Mouse (Mus musculus): ENCODE results near the gene Zfp786. TPM values are rescaled to one million over a fixed set of nuclear protein-coding genes. Genes with fewer than 3 reads are reported as not detected.

The Zfp786 gene
- 4.7 and 5.4 TPM in 2 replicates for polyA plus RNA-seq (2014; fragmentation: Nextera tagmentation; extraction: Ambion mirVana)

DNA sequence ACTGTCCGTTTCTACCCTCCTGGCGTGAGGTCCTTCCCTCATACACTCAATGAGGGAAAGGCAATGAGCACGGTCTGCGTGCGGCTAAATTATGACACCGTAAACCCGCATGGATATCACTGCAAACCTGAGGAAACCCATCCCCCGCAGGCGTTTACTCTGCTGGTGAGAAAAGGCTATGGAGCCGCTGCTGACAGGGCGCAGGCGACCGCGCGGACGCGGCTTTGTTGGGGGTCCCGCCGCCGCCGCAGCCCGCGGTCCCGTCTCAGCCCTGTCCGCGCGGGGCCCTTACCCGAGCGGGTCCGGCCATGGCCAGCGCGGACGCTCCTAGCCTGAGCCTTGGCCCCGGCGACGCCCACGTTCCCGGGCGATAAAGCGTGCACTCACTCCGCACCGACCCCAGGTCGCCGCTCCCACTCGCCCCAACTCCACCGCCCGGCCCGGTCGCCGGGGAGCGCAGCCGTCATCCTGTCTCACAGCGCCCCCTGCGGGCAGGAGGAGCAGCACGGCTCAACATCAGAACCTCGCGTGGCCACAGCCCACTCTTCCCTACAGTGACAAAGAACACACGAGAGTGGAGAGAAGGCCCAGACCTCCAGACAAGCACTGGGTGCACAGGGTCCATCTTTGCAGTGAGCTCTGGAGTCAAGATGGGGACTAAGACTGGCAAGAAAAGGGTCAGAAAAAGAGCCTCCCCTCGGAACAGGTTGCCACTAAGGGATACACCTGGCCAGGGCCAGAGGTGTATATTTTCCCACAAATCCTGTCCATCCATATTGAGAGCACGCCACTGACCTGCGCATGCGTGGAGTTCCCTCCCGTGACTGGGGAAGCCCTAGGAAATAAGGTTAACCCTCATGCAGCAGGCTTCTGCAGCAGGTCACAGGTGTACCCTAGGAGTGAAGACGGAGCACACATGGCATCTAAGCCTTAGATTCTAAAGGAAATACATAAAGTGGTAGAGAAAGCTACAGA lies at the start of gene Zfp786:
TSS of gene Zfp786 (minus strand) at position 764 of the 975 bp plus-strand sequence.
- Histone ChIP-seq H3K9ac (ENCODE audit: low read length) (peak within 1 kb of the TSS; percentile 80), H3K4me3 (ENCODE audit: low read depth, low read length) (peak within 1 kb of the TSS; percentile 67), H3K4me1 (ENCODE audit: control insufficient read depth, insufficient read depth, low read length) (no peaks in the 10 kb centered on the region), H3K9me3 (ENCODE audit: control insufficient read depth, low read length) (no peaks in the 10 kb centered on the region), H3K27me3 (ENCODE audit: control insufficient read depth, insufficient read depth, low read length) (no peaks in the 10 kb centered on the region), H3K4me2 (ENCODE audit: low read depth, severe bottlenecking) (peak within 1 kb of the TSS; percentile 54), H3K27ac (replicated peaks; ENCODE audit: low read depth, low read length) (0 out of 2 replicates have a peak within 1 kb of the TSS, but pooled peaks have one; percentile 47), H3K36me3 (ENCODE audit: control insufficient read depth, insufficient read depth, low read length) (no peaks in the 10 kb centered on the region)
- DNase-seq (ENCODE audit: low spot score): peak; percentile 96
- peak; percentile 88 for ATAC-seq (ENCODE audit: insufficient number of reproducible peaks, low FRiP score, low TSS enrichment, low read depth)
- 2% methylated on average over 64 of the region's 64 CpGs for WGBS

DNA sequence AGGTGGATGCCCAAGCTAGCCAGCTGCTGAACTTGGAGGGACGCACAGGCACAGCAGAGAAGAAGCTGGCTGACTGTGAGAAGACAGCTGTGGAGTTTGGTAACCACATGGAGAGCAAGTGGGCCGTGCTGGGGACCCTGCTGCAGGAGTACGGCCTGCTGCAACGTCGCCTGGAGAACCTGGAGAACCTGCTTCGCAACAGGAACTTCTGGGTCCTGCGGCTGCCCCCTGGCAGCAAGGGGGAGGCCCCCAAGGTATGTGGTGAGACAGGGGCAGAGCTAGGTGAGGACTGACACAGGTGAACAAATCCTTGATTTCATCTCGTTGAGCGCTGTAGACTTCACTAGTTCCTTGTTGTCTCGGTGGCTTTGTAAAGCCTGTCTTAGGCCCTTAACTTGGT lies 49.5 kb upstream of the Zfp786 start:
- H3K4me3 ChIP-seq (ENCODE audit: low read depth, low read length): no peak overlapping the region
- no peak overlapping the region for H3K4me2 ChIP-seq (ENCODE audit: low read depth, severe bottlenecking)
- H3K27ac ChIP-seq (replicated peaks; ENCODE audit: low read depth, low read length): no peak overlapping the region
- H3K27me3 ChIP-seq (ENCODE audit: control insufficient read depth, insufficient read depth, low read length): no peaks in the 10 kb centered on the region
- 92% methylated on average over 10 of the region's 10 CpGs for WGBS
- H3K9me3 ChIP-seq (ENCODE audit: control insufficient read depth, low read length): no peaks in the 10 kb centered on the region
- peaks cover 11% of the 10 kb centered on the region for H3K4me1 ChIP-seq (ENCODE audit: control insufficient read depth, insufficient read depth, low read length)
- DNase-seq (ENCODE audit: low spot score) (no peak), ATAC-seq (ENCODE audit: insufficient number of reproducible peaks, low FRiP score, low TSS enrichment, low read depth) (no peak)
- no peak overlapping the region for H3K9ac ChIP-seq (ENCODE audit: low read length)
- H3K36me3 ChIP-seq (ENCODE audit: control insufficient read depth, insufficient read depth, low read length): peaks cover 13% of the 10 kb centered on the region; the same call in 1 of the 2 replicates

DNA sequence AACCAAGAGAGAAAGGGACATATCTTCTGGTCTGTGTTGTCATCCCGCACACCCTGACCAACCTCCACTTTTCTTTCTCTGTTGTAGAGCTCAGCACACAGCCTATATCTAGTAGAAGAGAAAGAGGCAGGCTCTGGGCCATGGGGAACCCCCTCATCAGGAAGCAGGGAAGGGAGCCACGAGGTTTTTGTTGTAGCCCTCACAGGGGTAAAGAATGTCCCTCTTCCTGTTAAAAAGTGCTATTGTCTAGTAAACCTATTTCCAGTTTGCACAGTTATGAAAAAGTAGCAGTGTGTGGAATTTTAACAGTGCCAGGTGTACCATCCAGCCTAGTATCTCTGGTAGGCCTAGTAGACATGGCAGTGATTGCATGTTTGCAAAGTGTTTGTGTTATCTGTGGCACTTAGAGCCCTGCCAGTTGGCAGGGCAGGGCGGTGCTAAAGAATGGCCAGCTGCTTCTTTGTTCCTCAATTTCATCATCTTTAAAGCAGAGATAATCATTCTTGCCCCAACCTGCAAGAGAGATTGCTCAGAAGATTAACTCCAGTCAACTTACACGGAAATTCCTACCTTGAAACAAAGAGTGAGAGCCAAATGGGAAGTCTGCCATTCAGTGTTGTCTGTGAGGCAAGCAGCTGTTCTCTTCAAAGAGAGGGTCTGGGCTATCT lies 48.5 kb upstream of the Zfp786 start:
- Histone ChIP-seq H3K4me2 (ENCODE audit: low read depth, severe bottlenecking) (peak overlapping the region; percentile 85), H3K27me3 (ENCODE audit: control insufficient read depth, insufficient read depth, low read length) (no peaks in the 10 kb centered on the region), H3K4me3 (ENCODE audit: low read depth, low read length) (no peak overlapping the region), H3K27ac (replicated peaks; ENCODE audit: low read depth, low read length) (no peak overlapping the region), H3K36me3 (ENCODE audit: control insufficient read depth, insufficient read depth, low read length) (peaks cover 13% of the 10 kb centered on the region; the same call in 1 of the 2 replicates), H3K4me1 (ENCODE audit: control insufficient read depth, insufficient read depth, low read length) (peaks cover 11% of the 10 kb centered on the region), H3K9ac (ENCODE audit: low read length) (peak overlapping the region; percentile 94; the same call in 1 of the 2 replicates), H3K9me3 (ENCODE audit: control insufficient read depth, low read length) (no peaks in the 10 kb centered on the region)
- DNase-seq (ENCODE audit: low spot score) (no peak), ATAC-seq (ENCODE audit: insufficient number of reproducible peaks, low FRiP score, low TSS enrichment, low read depth) (no peak)
- WGBS: 76% methylated on average over 4 of the region's 4 CpGs

DNA sequence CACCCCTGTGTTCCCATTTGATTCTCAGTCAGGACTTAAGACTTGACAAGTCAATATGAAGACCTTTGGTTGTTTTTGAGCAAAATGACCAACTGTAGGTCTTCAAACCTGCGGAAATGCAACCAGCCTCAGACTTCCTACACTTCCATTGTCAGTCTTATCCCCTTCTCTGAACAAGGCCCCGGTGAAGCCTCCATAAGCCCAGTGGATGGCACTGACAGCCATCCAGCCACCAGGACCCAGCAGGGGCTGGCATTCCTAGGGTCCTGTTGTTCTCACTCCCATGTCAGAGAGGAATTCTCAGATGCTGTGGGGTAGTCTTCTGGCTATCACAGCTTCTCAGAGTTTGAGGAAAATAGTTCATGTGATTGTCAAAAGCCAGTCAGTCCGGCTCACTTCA lies 47.9 kb upstream of the Zfp786 start:
- H3K4me1 ChIP-seq (ENCODE audit: control insufficient read depth, insufficient read depth, low read length): peaks cover 11% of the 10 kb centered on the region
- ATAC-seq (ENCODE audit: insufficient number of reproducible peaks, low FRiP score, low TSS enrichment, low read depth): no peak
- no peak for DNase-seq (ENCODE audit: low spot score)
- H3K4me2 ChIP-seq (ENCODE audit: low read depth, severe bottlenecking): peak overlapping the region; percentile 85
- WGBS: 52% methylated on average over 3 of the region's 3 CpGs
- H3K4me3 ChIP-seq (ENCODE audit: low read depth, low read length): peak overlapping the region; percentile 78
- H3K9ac ChIP-seq (ENCODE audit: low read length): peak overlapping the region; percentile 94
- H3K27ac ChIP-seq (replicated peaks; ENCODE audit: low read depth, low read length): no peak overlapping the region
- peaks cover 13% of the 10 kb centered on the region; the same call in 1 of the 2 replicates for H3K36me3 ChIP-seq (ENCODE audit: control insufficient read depth, insufficient read depth, low read length)
- H3K27me3 ChIP-seq (ENCODE audit: control insufficient read depth, insufficient read depth, low read length): no peaks in the 10 kb centered on the region
- H3K9me3 ChIP-seq (ENCODE audit: control insufficient read depth, low read length): no peaks in the 10 kb centered on the region

DNA sequence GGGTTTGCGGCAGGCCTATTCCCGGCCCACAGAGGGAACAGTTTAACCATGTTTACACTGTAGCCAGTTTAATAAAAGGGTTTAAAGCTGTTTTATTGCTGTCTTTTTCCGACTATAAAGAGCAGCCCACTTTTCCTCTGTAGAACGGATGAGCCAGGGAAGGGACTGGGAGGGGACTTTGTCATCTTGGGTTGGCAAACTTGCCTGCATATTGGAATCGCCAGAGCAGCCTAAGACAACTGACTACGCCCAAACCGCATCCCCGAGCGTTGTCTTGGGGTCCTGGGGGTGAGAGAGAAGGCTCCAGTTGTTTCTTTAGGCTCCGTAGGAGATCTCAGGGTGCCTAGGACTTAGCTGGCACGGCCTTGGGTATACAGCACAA lies 47.5 kb upstream of the Zfp786 start:
- no peak for DNase-seq (ENCODE audit: low spot score)
- WGBS: 3% methylated on average over 11 of the region's 11 CpGs
- Histone ChIP-seq H3K27me3 (ENCODE audit: control insufficient read depth, insufficient read depth, low read length) (no peaks in the 10 kb centered on the region), H3K27ac (replicated peaks; ENCODE audit: low read depth, low read length) (peak overlapping the region; percentile 95), H3K9ac (ENCODE audit: low read length) (peak overlapping the region; percentile 94), H3K36me3 (ENCODE audit: control insufficient read depth, insufficient read depth, low read length) (peaks cover 13% of the 10 kb centered on the region; the same call in 1 of the 2 replicates), H3K4me2 (ENCODE audit: low read depth, severe bottlenecking) (peak overlapping the region; percentile 85), H3K9me3 (ENCODE audit: control insufficient read depth, low read length) (no peaks in the 10 kb centered on the region), H3K4me3 (ENCODE audit: low read depth, low read length) (peak overlapping the region; percentile 78), H3K4me1 (ENCODE audit: control insufficient read depth, insufficient read depth, low read length) (peaks cover 11% of the 10 kb centered on the region)
- ATAC-seq (ENCODE audit: insufficient number of reproducible peaks, low FRiP score, low TSS enrichment, low read depth): no peak

DNA sequence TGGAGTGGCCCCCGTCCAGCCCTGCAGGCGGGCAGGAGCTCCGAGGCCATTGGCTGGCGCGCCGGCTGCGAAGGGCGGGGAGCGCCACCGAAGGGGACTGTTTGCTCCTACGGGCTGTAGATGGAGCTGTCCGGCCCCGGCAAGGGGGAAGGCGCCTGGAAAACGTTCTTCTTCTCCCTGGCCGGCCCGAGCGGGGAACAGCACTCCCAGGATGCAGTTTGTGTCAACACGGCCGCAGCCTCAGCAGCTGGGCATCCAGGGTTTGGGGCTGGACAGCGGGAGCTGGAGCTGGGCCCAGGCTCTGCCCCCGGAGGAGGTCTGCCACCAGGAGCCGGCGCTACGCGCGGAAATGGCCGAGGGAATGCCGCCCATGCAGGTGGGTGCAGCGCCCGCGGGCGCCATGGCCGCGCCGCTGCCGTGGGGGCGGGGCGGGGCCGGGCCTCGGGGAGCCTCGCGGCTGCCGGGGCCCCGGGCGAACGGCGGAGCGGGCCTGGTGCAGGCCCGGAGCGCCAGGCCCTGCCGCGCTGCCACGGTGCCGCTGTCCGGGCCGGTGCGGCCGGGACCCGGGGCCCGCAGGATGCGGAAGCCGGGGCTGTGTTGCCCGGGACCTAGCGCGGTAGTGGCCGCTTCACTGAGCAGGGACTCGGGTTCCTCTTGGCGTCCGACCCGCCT lies 46.9 kb upstream of the Zfp786 start:
- no peaks in the 10 kb centered on the region for H3K9me3 ChIP-seq (ENCODE audit: control insufficient read depth, low read length)
- peaks cover 10% of the 10 kb centered on the region; the same call in 1 of the 2 replicates for H3K36me3 ChIP-seq (ENCODE audit: control insufficient read depth, insufficient read depth, low read length)
- H3K27me3 ChIP-seq (ENCODE audit: control insufficient read depth, insufficient read depth, low read length): no peaks in the 10 kb centered on the region
- under 1% methylated on average over 62 of the region's 71 CpGs for WGBS
- peak overlapping the region; percentile 78 for H3K4me3 ChIP-seq (ENCODE audit: low read depth, low read length)
- ATAC-seq (ENCODE audit: insufficient number of reproducible peaks, low FRiP score, low TSS enrichment, low read depth) (peak; percentile 93), DNase-seq (ENCODE audit: low spot score) (peak; percentile 93)
- H3K4me1 ChIP-seq (ENCODE audit: control insufficient read depth, insufficient read depth, low read length): peaks cover 11% of the 10 kb centered on the region
- peak overlapping the region; percentile 95 for H3K27ac ChIP-seq (replicated peaks; ENCODE audit: low read depth, low read length)
- peak overlapping the region; percentile 94 for H3K9ac ChIP-seq (ENCODE audit: low read length)
- peak overlapping the region; percentile 85 for H3K4me2 ChIP-seq (ENCODE audit: low read depth, severe bottlenecking)

DNA sequence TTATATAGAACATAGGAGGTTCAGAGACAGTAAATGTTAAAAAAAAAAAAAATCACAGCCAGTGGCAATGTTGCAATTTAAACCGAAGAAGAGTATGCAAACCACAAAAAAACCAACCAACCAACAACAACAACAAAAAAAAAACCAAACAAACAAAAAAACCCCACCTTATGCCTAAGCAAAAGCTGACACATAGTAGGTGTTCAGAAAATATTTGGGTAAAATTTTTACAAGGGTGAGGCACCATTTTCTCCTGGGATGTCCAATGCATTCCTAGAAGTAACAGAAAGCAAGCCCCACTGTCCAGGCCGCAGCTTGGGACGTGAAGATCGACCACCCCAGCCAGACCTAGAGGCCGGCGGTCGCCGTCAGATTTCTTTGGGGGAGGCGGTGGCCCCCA lies 46.4 kb upstream of the Zfp786 start, which contains the start of gene Zfp282:
TSS of gene Zfp282 (plus strand) at position 147 of the 400 bp plus-strand sequence.
- Histone ChIP-seq H3K4me2 (ENCODE audit: low read depth, severe bottlenecking) (peak within 1 kb of the TSS; percentile 85), H3K9ac (ENCODE audit: low read length) (peak within 1 kb of the TSS; percentile 94), H3K36me3 (ENCODE audit: control insufficient read depth, insufficient read depth, low read length) (peaks cover 7% of the 10 kb centered on the region; the same call in 1 of the 2 replicates), H3K4me1 (ENCODE audit: control insufficient read depth, insufficient read depth, low read length) (peaks cover 11% of the 10 kb centered on the region), H3K27me3 (ENCODE audit: control insufficient read depth, insufficient read depth, low read length) (no peaks in the 10 kb centered on the region), H3K9me3 (ENCODE audit: control insufficient read depth, low read length) (no peaks in the 10 kb centered on the region), H3K4me3 (ENCODE audit: low read depth, low read length) (peak within 1 kb of the TSS; percentile 78), H3K27ac (replicated peaks; ENCODE audit: low read depth, low read length) (peak within 1 kb of the TSS; percentile 95)
- DNase-seq (ENCODE audit: low spot score) (no peak), ATAC-seq (ENCODE audit: insufficient number of reproducible peaks, low FRiP score, low TSS enrichment, low read depth) (no peak)
- 8% methylated on average over 9 of the region's 9 CpGs for WGBS

DNA sequence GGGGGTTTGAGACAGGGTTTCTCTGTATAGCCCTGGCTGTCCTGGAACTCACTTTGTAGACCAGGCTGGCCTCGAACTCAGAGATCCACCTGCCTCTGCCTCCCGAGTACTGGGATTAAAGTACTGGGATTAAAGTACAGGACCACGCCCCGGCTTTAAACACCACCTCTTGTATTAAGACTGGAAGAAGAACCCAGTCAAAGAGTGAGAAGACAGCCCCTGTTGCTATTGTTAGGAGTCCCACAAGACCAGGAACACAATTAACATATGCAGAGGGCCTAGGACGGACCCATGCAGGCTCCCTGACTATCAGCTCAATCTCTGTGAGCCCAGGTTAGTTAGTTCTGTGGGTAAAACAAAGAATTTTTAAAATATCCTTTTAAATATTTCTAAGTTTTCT lies 41.6 kb upstream of the Zfp786 start:
- 83% methylated on average over 5 of the region's 5 CpGs for WGBS
- ATAC-seq (ENCODE audit: insufficient number of reproducible peaks, low FRiP score, low TSS enrichment, low read depth): no peak
- Histone ChIP-seq H3K4me2 (ENCODE audit: low read depth, severe bottlenecking) (no peak overlapping the region), H3K36me3 (ENCODE audit: control insufficient read depth, insufficient read depth, low read length) (no peaks in the 10 kb centered on the region), H3K4me3 (ENCODE audit: low read depth, low read length) (no peak overlapping the region), H3K27ac (replicated peaks; ENCODE audit: low read depth, low read length) (no peak overlapping the region), H3K4me1 (ENCODE audit: control insufficient read depth, insufficient read depth, low read length) (no peaks in the 10 kb centered on the region), H3K27me3 (ENCODE audit: control insufficient read depth, insufficient read depth, low read length) (no peaks in the 10 kb centered on the region), H3K9me3 (ENCODE audit: control insufficient read depth, low read length) (no peaks in the 10 kb centered on the region), H3K9ac (ENCODE audit: low read length) (no peak overlapping the region)
- no peak for DNase-seq (ENCODE audit: low spot score)

Data from limb, embryonic 11.5 days (tissue).